Mouse (Mus musculus): ENCODE measurements at regions not wholly inside any gene's neighbourhood (a gene's known extent, or its start where the extent isn't known, plus 50 kb on each side); places are given as distances from the start of the nearest gene placed in this dataset.

DNA sequence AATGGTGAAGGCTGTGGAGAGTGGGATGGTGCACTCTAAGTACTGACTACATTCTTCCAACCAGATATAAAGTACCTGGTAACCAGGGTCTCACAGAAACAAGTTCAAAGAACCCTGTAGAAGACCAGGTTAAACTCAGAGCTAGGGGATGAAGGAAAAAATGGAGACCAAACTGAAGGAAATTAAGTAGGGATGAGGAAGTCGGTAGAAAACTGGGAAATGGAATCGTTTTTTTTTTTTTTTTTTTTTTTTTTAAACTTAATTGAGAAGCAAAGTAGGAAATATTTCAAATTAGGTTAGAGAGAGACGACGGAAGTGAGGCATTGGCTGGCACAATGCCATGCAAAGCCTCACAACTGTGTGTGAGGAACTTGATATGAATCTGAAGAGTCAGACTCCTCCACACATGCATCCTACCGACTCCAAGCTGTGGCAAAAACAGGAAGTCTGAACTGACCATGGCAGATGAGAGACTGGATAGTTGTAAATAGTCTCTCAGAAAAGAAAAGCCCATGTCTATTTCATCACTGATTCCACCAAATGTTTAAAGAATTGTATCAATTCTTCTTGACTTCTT is 194.2 kb downstream of the Etnk1 start:
- H3K4me3 ChIP-seq (ENCODE audit: low read depth, low read length), result no peak overlapping the region
- H3K9ac ChIP-seq (replicated peaks; ENCODE audit: low read depth, low read length), result no peak overlapping the region
- no peak for DNase-seq (ENCODE audit: low spot score)
- TF ChIP-seq EP300 (IDR thresholded peaks at IDR 0.05; ENCODE audit: low read depth) (no peak), CTCF (IDR thresholded peaks at IDR 0.05; ENCODE audit: low read depth) (no peak)
- H3K9me3 ChIP-seq (replicated peaks; ENCODE audit: control insufficient read depth, low read length), result no peaks in the 10 kb centered on the region
- no peak for ATAC-seq (ENCODE audit: insufficient read depth, low read depth)
- no peak overlapping the region for H3K4me2 ChIP-seq (ENCODE audit: low read depth, low read length)
- no peaks in the 10 kb centered on the region for H3K27me3 ChIP-seq (ENCODE audit: control insufficient read depth, insufficient read depth, low read length)
- H3K36me3 ChIP-seq (replicated peaks; ENCODE audit: control insufficient read depth, insufficient read depth, low read length), result no peaks in the 10 kb centered on the region
- H3K27ac ChIP-seq (ENCODE audit: low read depth), result no peak overlapping the region
- H3K4me1 ChIP-seq (ENCODE audit: control insufficient read depth, insufficient read depth), result no peaks in the 10 kb centered on the region
- WGBS, result 46% methylated on average over 5 of the region's 5 CpGs

GRCm38 (mm10) chr6:143361963-143362362 is 194.9 kb downstream of the Etnk1 start:
- no peak for ATAC-seq (ENCODE audit: insufficient read depth, low read depth)
- no peaks in the 10 kb centered on the region for H3K27me3 ChIP-seq (ENCODE audit: control insufficient read depth, insufficient read depth, low read length)
- no peak for DNase-seq (ENCODE audit: low spot score)
- no peaks in the 10 kb centered on the region for H3K36me3 ChIP-seq (replicated peaks; ENCODE audit: control insufficient read depth, insufficient read depth, low read length)
- no peak overlapping the region for H3K4me3 ChIP-seq (ENCODE audit: low read depth, low read length)
- no peak overlapping the region for H3K9ac ChIP-seq (replicated peaks; ENCODE audit: low read depth, low read length)
- no peaks in the 10 kb centered on the region for H3K4me1 ChIP-seq (ENCODE audit: control insufficient read depth, insufficient read depth)
- 81% methylated on average over 2 of the region's 2 CpGs for WGBS
- no peak overlapping the region for H3K27ac ChIP-seq (ENCODE audit: low read depth)
- TF ChIP-seq CTCF (IDR thresholded peaks at IDR 0.05; ENCODE audit: low read depth) (no peak), EP300 (IDR thresholded peaks at IDR 0.05; ENCODE audit: low read depth) (no peak)
- H3K9me3 ChIP-seq (replicated peaks; ENCODE audit: control insufficient read depth, low read length), result no peaks in the 10 kb centered on the region
- H3K4me2 ChIP-seq (ENCODE audit: low read depth, low read length), result no peak overlapping the region

GRCm38 (mm10) chr6:143365840-143366239 is 198.8 kb downstream of the Etnk1 start:
- Histone ChIP-seq H3K4me2 (ENCODE audit: low read depth, low read length) (no peak overlapping the region), H3K27ac (ENCODE audit: low read depth) (no peak overlapping the region), H3K4me1 (ENCODE audit: control insufficient read depth, insufficient read depth) (no peaks in the 10 kb centered on the region), H3K9me3 (replicated peaks; ENCODE audit: control insufficient read depth, low read length) (no peaks in the 10 kb centered on the region), H3K27me3 (ENCODE audit: control insufficient read depth, insufficient read depth, low read length) (no peaks in the 10 kb centered on the region), H3K36me3 (replicated peaks; ENCODE audit: control insufficient read depth, insufficient read depth, low read length) (no peaks in the 10 kb centered on the region), H3K9ac (replicated peaks; ENCODE audit: low read depth, low read length) (no peak overlapping the region), H3K4me3 (ENCODE audit: low read depth, low read length) (no peak overlapping the region)
- DNase-seq (ENCODE audit: low spot score), result no peak
- WGBS, result 90% methylated on average over 5 of the region's 5 CpGs
- TF ChIP-seq CTCF (IDR thresholded peaks at IDR 0.05; ENCODE audit: low read depth), result no peak
- no peak for TF ChIP-seq EP300 (IDR thresholded peaks at IDR 0.05; ENCODE audit: low read depth)
- ATAC-seq (ENCODE audit: insufficient read depth, low read depth), result no peak

- H3K27ac ChIP-seq (ENCODE audit: low read depth), result no peak overlapping the region
- H3K36me3 ChIP-seq (replicated peaks; ENCODE audit: control insufficient read depth, insufficient read depth, low read length), result no peaks in the 10 kb centered on the region
- DNase-seq (ENCODE audit: low spot score) (no peak), ATAC-seq (ENCODE audit: insufficient read depth, low read depth) (no peak)
- no peak overlapping the region for H3K4me2 ChIP-seq (ENCODE audit: low read depth, low read length)
- H3K9me3 ChIP-seq (replicated peaks; ENCODE audit: control insufficient read depth, low read length), result no peaks in the 10 kb centered on the region
- H3K4me3 ChIP-seq (ENCODE audit: low read depth, low read length), result no peak overlapping the region
- H3K27me3 ChIP-seq (ENCODE audit: control insufficient read depth, insufficient read depth, low read length), result no peaks in the 10 kb centered on the region
- 40% methylated on average over 3 of the region's 3 CpGs for WGBS
- no peaks in the 10 kb centered on the region for H3K4me1 ChIP-seq (ENCODE audit: control insufficient read depth, insufficient read depth)
- TF ChIP-seq CTCF (IDR thresholded peaks at IDR 0.05; ENCODE audit: low read depth) (no peak), EP300 (IDR thresholded peaks at IDR 0.05; ENCODE audit: low read depth) (no peak)
- no peak overlapping the region for H3K9ac ChIP-seq (replicated peaks; ENCODE audit: low read depth, low read length)
Observed at GRCm38 (mm10) chr6:143367804-143368203, 200.8 kb downstream of the Etnk1 start.

GRCm38 (mm10) chr6:143368646-143369045 is 201.6 kb downstream of the Etnk1 start:
- no peak overlapping the region for H3K9ac ChIP-seq (replicated peaks; ENCODE audit: low read depth, low read length)
- H3K4me1 ChIP-seq (ENCODE audit: control insufficient read depth, insufficient read depth), result no peaks in the 10 kb centered on the region
- no peak for DNase-seq (ENCODE audit: low spot score)
- no peaks in the 10 kb centered on the region for H3K27me3 ChIP-seq (ENCODE audit: control insufficient read depth, insufficient read depth, low read length)
- H3K27ac ChIP-seq (ENCODE audit: low read depth), result no peak overlapping the region
- no peak overlapping the region for H3K4me2 ChIP-seq (ENCODE audit: low read depth, low read length)
- no peaks in the 10 kb centered on the region for H3K9me3 ChIP-seq (replicated peaks; ENCODE audit: control insufficient read depth, low read length)
- no peak for TF ChIP-seq EP300 (IDR thresholded peaks at IDR 0.05; ENCODE audit: low read depth)
- no peak for TF ChIP-seq CTCF (IDR thresholded peaks at IDR 0.05; ENCODE audit: low read depth)
- H3K36me3 ChIP-seq (replicated peaks; ENCODE audit: control insufficient read depth, insufficient read depth, low read length), result no peaks in the 10 kb centered on the region
- ATAC-seq (ENCODE audit: insufficient read depth, low read depth), result no peak
- H3K4me3 ChIP-seq (ENCODE audit: low read depth, low read length), result no peak overlapping the region
- 65% methylated on average over 8 of the region's 8 CpGs for WGBS

GRCm38 (mm10) chr6:143372487-143372886 is 205.5 kb downstream of the Etnk1 start:
- DNase-seq (ENCODE audit: low spot score), result no peak
- 59% methylated on average over 5 of the region's 5 CpGs for WGBS
- Histone ChIP-seq H3K9ac (replicated peaks; ENCODE audit: low read depth, low read length) (no peak overlapping the region), H3K4me2 (ENCODE audit: low read depth, low read length) (no peak overlapping the region), H3K27me3 (ENCODE audit: control insufficient read depth, insufficient read depth, low read length) (no peaks in the 10 kb centered on the region), H3K36me3 (replicated peaks; ENCODE audit: control insufficient read depth, insufficient read depth, low read length) (no peaks in the 10 kb centered on the region), H3K27ac (ENCODE audit: low read depth) (no peak overlapping the region), H3K4me1 (ENCODE audit: control insufficient read depth, insufficient read depth) (no peaks in the 10 kb centered on the region), H3K9me3 (replicated peaks; ENCODE audit: control insufficient read depth, low read length) (no peaks in the 10 kb centered on the region), H3K4me3 (ENCODE audit: low read depth, low read length) (no peak overlapping the region)
- no peak for TF ChIP-seq EP300 (IDR thresholded peaks at IDR 0.05; ENCODE audit: low read depth)
- no peak for TF ChIP-seq CTCF (IDR thresholded peaks at IDR 0.05; ENCODE audit: low read depth)
- ATAC-seq (ENCODE audit: insufficient read depth, low read depth), result no peak
